Mouse (Mus musculus): Measurements from ENCODE around the gene Ptges3. TPM values are rescaled to one million over a fixed set of nuclear protein-coding genes. Genes with fewer than 3 reads are reported as not detected.
"Not testable (repeated sequence)": the region's sequence is repeated elsewhere in the genome, so short reads cannot be mapped to it uniquely, and the experiment has no call there.

The Ptges3 gene
- total RNA-seq, 1 experiment from 2014 or later = 336 TPM

DNA sequence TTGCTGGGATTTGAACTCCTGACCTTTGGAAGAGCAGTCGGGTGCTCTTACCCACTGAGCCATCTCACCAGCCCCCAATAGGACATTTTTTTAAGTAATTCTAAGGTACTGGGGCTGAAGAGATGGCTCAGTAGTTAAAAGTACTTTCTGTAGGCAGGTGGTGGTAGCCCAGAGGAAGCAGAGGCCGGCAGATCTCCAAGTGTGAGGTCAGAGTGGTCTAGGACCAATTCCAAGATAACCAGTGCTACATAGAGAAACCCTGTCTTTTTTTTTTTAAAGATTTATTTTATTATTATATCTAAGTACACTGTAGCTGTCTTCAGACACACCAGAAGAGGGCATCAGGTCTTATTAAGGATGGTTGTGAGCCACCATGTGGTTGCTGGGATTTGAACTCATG is 28.5 kb downstream of the Ptges3 start:
- ATAC-seq (replicated peaks in 1 of 2; ENCODE audit: insufficient read depth in 1 of 2, low FRiP score in 2 of 2, low TSS enrichment in 1 of 2, low read depth in 1 of 2, poor library complexity in 2 of 2, severe bottlenecking in 2 of 2) = not testable (repeated sequence)

GRCm38 (mm10) chr10:128088181-128088580 is 29.4 kb downstream of the Ptges3 start:
- no peak for ATAC-seq (replicated peaks in 1 of 2; ENCODE audit: insufficient read depth in 1 of 2, low FRiP score in 2 of 2, low TSS enrichment in 1 of 2, low read depth in 1 of 2, poor library complexity in 2 of 2, severe bottlenecking in 2 of 2)

GRCm38 (mm10) chr10:128089842-128090241 is 31.1 kb downstream of the Ptges3 start:
- no peak for ATAC-seq (replicated peaks in 1 of 2; ENCODE audit: insufficient read depth in 1 of 2, low FRiP score in 2 of 2, low TSS enrichment in 1 of 2, low read depth in 1 of 2, poor library complexity in 2 of 2, severe bottlenecking in 2 of 2)

- peak; percentile 35 to 52 for ATAC-seq (replicated peaks in 1 of 2; ENCODE audit: insufficient read depth in 1 of 2, low FRiP score in 2 of 2, low TSS enrichment in 1 of 2, low read depth in 1 of 2, poor library complexity in 2 of 2, severe bottlenecking in 2 of 2)
Observed at GRCm38 (mm10) chr10:128090651-128091563, 32.2 kb downstream of the Ptges3 start.

DNA sequence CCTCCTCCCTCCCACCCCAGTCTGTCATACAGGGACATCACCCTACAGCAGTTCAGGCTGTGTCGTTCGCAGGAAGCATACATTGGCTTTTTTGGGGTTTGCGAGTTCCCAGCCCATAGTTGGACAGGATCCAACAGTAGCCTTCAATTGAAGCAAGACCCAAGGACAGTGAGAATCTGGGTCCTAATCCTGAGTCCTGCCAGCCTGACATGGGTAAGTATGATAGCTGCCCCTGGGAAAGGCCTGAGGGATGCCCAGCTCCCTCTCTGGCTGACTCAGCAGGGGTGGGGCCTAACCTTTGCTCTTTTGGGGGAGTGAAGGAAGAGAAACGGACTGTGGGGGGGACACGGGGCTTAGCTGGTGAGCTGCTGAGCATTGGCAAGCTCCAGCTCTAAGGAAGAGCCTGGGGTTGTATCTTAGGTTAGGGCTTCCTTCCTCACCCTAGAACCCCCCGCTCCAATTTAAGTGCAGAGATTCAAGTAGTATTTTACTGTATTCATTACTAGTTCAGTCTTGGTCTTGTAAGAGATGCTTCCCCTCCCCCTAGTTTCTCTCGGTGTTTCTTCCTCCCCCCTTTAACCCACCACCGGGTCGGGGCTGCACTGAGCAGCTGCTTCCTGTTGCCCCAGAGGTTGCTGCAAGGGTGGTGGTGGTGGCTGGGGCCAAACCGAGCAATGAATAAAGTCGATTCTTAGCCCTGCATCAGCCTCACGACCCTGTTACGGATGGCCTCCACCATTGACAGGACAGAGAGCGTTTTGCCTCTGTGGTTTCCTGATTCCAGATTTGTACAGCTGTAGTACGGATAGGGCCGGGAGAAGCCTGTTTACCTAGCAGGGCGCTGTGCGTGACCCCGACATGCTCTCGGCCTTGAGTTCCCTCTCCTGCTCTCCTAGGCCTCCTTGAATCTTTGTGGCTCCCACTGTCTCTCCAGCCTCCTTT is 33.1 kb downstream of the Ptges3 start, which contains the start of gene Baz2a:
TSS of gene Baz2a (plus strand) at position 14 of the 942 bp plus-strand sequence.
- ATAC-seq (replicated peaks in 1 of 2; ENCODE audit: insufficient read depth in 1 of 2, low FRiP score in 2 of 2, low TSS enrichment in 1 of 2, low read depth in 1 of 2, poor library complexity in 2 of 2, severe bottlenecking in 2 of 2) = peak; percentile 7 to 34; a peak in 3 of 4 replicates

DNA sequence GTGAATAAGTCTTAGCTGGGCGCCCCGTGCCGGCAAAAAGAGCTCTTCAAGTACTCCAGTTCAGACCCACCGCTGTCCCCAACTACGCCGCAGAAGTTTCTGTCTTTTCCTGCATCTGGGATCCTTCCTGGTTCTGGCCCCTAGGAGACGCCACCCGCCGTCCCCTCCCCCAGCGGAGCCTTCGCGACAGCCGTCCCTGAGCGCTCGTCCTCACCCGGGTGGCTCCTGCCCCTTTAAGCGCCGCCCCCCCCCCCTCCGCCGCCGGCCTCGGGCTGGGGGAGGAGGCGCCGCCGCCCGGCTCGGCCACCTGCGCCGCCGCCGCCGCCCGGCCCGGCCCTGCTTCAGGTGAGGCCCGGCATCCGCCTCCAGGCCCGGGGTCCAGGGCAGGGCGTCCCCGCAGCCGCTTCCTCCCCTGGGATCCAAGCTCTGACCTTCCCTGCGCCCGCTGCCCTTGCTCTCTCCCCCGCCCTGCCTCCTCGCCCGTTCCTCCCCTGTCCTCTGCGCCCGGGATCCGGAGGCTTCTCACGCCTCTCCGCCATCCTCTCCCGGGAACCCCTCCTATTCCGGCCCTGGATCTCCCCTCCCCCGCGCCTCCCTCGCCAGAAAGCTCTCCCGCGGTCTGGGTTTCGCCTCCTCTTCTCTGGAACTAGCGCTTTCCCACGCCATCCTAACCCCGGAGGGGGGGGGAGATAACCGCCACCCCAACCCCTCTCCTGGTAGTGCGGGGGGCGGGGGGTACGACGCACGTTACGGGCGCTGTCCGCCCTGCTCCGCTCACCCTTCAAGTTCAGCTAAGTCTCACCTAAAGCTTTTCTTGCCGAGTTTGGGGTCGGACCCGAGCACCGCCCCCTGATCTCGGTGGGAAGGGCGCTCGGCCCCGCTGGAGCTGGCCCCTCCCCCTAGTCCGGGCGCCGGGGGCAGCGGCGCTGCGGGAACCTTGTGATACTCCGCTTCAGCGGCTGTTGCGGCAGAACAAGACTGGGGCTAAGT is 34.0 kb downstream of the Ptges3 start:
- ATAC-seq (replicated peaks in 1 of 2; ENCODE audit: insufficient read depth in 1 of 2, low FRiP score in 2 of 2, low TSS enrichment in 1 of 2, low read depth in 1 of 2, poor library complexity in 2 of 2, severe bottlenecking in 2 of 2) = 0 out of 4 replicates have a peak, but pooled peaks of 1 of the 2 experiments have one; percentile 6

DNA sequence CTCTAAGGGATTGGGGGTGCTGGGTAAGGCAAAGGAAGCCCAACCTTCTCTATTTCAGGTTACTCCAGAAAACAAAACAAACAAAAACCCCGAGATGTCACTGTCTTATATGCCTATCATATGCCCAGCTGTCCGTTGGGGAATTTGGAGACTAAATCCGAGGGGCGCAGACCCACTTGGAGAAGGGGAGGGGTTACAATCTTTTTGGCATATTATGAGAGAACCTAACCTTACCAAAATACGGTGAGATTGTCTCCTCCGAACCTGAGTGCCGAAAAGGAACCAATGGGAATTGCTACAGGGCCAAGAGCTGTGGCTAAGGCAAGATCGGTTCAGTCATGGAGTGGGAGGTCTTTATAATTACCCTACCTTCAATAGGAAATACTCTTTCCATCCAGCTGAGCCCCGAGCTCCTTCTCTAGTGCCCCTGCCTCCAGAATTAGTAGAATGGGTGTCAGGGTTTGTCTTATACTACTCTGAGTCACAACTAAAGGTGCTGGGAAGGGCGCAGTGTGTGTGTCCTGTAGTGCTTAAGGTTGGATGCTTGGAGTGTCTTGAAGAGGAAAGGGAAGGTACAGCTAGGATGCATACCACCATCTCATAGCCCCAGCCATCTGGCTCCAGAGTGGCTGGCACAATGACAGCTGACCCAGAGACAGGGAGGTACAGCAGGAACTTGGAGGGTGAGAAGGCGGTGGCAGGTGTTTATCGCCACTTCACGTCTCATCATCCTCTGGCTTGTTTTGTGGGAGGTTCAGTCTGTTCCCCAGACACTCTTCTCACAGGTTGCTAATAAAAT is 34.9 kb downstream of the Ptges3 start:
- no peak for ATAC-seq (replicated peaks in 1 of 2; ENCODE audit: insufficient read depth in 1 of 2, low FRiP score in 2 of 2, low TSS enrichment in 1 of 2, low read depth in 1 of 2, poor library complexity in 2 of 2, severe bottlenecking in 2 of 2)

DNA sequence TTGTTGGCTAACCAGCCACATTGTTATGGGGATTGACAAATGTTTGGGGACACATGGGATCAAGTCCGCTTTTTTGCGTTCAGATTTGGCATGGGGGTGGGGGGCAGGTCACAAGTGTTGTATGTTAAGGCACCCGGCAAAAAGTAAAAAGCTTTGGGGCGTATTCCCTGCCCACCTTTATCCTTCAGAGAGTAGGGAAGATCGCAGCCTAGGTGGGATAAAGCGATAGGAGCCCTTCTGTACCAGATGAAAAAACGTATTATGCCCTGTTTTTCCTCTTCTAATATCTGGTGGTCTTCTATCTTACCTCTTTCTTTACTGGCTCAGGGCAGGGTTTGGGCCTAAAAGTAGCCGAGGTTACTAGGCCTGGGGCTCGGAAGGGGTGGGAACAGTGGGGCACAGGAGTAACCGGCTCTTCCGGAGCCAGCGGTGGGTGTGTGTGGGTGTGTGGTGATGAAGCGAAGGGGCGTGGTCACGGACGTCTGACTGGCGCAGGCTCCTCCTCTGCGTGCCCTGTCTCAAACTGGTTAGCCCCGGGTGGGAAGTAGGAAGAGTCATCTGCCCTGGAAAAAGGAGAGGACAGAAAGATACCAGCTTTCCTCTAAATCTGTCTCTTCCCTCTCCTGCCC is 35.7 kb downstream of the Ptges3 start:
- ATAC-seq (replicated peaks in 1 of 2; ENCODE audit: insufficient read depth in 1 of 2, low FRiP score in 2 of 2, low TSS enrichment in 1 of 2, low read depth in 1 of 2, poor library complexity in 2 of 2, severe bottlenecking in 2 of 2) = peak; percentile 71 to 73

- no peak for ATAC-seq (replicated peaks in 1 of 2; ENCODE audit: insufficient read depth in 1 of 2, low FRiP score in 2 of 2, low TSS enrichment in 1 of 2, low read depth in 1 of 2, poor library complexity in 2 of 2, severe bottlenecking in 2 of 2)
Observed at GRCm38 (mm10) chr10:128095003-128095636, 36.4 kb downstream of the Ptges3 start.

- no peak for ATAC-seq (replicated peaks in 1 of 2; ENCODE audit: insufficient read depth in 1 of 2, low FRiP score in 2 of 2, low TSS enrichment in 1 of 2, low read depth in 1 of 2, poor library complexity in 2 of 2, severe bottlenecking in 2 of 2)
Observed at GRCm38 (mm10) chr10:128096313-128096692, 37.5 kb downstream of the Ptges3 start.

- peak; percentile 43 for ATAC-seq (replicated peaks in 1 of 2; ENCODE audit: insufficient read depth in 1 of 2, low FRiP score in 2 of 2, low TSS enrichment in 1 of 2, low read depth in 1 of 2, poor library complexity in 2 of 2, severe bottlenecking in 2 of 2)
Observed at GRCm38 (mm10) chr10:128096693-128097586, 38.2 kb downstream of the Ptges3 start.

DNA sequence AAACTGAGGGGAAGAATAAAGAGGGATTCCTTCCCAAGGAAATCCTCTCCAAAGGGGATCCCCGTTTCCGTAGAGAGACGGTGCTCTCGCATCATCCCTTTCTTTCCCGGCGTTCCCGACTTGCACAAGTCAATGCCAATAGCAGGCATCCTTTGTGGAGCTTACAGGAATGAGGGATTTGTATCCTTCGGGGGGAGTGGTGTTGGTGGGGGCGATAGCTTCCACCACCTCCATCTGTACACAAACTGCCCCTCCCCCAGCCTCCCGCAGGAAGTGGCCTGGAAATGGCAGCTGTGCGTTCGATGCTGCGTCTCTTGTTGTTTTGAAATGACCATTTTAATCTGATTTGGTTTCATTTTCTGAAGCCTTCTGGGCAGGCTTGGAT is 38.8 kb downstream of the Ptges3 start:
- ATAC-seq (replicated peaks in 1 of 2; ENCODE audit: insufficient read depth in 1 of 2, low FRiP score in 2 of 2, low TSS enrichment in 1 of 2, low read depth in 1 of 2, poor library complexity in 2 of 2, severe bottlenecking in 2 of 2) = no peak

DNA sequence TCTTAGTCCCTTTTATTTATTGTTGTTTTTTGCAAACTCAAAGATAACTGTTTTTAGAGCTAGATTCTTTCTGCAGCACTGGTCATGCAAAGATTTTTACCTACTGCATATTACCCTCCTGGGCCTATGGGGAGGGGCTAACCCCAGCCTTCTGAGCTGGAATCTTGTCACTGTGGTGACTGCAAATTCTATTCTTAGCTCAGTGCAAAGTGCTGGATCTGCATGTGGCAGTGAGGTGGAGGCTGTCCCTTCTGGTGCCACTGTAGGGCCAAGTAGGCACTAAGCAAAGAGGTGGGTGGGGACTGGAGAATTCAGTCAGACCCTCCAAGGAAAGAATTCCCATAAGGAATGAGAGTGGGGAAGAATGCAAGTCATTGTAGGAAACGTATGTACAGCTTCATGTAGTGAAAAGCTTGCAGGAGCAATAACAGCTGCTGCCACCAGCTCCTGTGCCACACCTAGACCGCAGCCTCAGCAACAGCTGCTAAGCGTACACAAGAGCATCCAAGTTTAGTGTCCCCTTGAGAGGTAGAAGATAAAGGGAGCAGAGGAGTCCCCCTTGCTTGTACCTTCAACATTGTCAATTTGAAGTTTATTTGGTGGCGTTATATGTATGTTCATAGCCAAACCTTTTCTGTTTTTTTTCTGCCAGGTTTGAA is 51.5 kb downstream of the Ptges3 start:
- ATAC-seq (replicated peaks in 1 of 2; ENCODE audit: insufficient read depth in 1 of 2, low FRiP score in 2 of 2, low TSS enrichment in 1 of 2, low read depth in 1 of 2, poor library complexity in 2 of 2, severe bottlenecking in 2 of 2) = no peak

GRCm38 (mm10) chr10:128111227-128111626 is 52.5 kb downstream of the Ptges3 start:
- no peak for ATAC-seq (replicated peaks in 1 of 2; ENCODE audit: insufficient read depth in 1 of 2, low FRiP score in 2 of 2, low TSS enrichment in 1 of 2, low read depth in 1 of 2, poor library complexity in 2 of 2, severe bottlenecking in 2 of 2)

Data from hematopoietic stem cell, adult 5-6 weeks (primary cell).